Mouse (Mus musculus) induced T-regulatory cell, adult 2 months (primary cell): Measurements from ENCODE around the gene Tmem95.

Experiments used
- DNase-seq: peaks from one replicate; pipeline ENCODE4 v3.0.0-alpha.2; 2012; ENCODE audit warnings: low read depth

Gene Tmem95

DNA sequence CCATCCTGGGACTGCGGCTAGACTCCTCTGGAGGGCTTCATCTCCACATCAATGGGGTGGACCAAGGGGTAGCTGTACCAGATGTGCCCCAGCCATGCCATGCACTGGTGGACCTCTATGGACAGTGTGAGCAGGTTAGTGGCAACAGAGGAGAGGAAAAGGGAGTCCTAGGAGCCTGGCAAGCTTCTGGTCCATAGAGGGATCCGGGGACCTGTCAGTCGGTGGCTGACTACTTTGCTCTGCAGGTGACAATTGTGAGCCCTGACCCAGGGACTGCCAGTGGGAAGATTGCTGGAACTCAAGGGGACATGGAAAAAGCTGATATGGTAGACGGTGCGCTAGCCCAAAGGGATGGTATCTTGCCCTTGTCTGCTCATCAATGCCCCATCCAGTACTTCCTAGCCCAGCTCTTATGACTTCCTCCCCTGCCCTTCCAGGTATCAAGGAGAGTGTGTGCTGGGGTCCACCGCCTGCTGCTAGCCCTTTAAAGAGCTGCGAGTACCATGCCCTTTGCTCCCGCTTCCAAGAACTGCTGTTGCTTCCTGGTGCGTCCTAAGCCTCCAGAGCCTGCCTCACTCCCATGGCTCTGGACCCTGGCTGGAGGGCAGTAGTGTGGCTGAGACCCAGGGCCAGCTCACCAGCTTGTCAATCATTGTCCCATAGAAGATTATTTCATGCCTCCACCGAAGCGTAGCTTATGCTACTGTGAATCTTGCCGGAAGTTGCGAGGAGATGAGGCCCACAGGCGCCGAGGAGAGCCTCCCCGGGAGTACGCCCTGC, 33.2 kb upstream of the Tmem95 start:
- no peak for DNase-seq

DNA sequence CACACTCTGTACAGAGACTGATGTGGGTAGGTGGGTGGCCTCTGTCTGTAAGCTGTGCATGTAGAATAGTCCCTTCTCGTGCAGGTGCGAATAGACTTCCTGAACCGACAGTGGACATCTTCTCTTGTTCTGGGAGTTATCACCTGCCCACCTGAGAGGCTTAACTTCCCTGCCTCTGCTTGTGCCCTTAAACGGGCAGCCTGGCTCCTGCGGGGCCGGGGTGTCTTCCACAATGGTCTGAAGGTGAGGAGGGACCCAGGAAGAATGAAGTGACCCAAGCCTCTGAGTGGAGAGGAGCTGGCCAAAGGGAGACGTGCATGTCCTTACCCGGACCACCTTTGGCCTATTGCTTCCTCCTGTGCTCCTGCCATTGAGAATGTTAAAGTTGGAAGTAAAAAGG, 32.4 kb upstream of the Tmem95 start:
- no peak for DNase-seq

GRCm38 (mm10) chr11:69909174-69909573, 31.4 kb upstream of the Tmem95 start:
- no peak for DNase-seq

DNA sequence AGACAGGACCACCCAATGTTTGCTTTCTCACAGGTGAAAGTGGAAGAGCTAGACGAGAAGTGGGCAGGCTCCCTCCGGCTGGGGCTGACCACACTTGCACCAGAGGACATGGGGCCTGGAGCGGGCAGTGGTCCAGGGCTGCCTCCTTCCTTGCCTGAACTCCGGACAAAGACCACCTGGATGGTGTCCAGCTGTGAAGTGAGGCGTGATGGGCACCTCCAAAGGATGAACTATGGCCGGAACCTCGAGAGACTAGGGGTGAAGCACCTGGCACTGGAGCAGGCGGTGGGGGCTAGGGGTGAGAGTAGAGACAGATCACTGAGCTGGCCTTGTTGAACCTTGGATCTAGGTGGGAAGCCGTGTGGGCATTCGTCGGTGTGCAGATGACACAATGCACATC, 30.8 kb upstream of the Tmem95 start:
- DNase-seq: no peak

GRCm38 (mm10) chr11:69904311-69904710, 26.5 kb upstream of the Tmem95 start:
- DNase-seq: no peak

DNA sequence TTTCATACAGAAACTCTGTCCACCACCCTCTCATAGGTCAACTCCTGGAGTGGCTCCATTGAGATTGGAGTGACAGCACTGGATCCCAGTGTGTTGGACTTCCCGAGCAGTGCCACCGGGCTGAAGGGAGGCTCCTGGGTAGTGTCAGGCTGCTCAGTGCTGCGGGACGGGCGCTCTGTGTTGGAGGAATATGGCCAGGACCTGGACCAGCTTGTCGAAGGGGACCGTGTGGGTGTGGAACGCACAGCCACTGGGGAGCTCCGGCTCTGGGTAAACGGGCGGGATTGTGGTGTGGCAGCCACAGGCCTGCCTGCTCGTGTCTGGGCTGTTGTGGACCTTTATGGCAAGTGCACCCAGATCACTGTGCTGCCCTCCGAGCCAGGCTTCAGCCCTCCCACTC, 25.2 kb upstream of the Tmem95 start:
- DNase-seq: no peak

GRCm38 (mm10) chr11:69901993-69902392, 24.2 kb upstream of the Tmem95 start:
- no peak for DNase-seq

GRCm38 (mm10) chr11:69901406-69901846, 23.6 kb upstream of the Tmem95 start:
- DNase-seq: peak; percentile 94

GRCm38 (mm10) chr11:69900471-69901405, 22.9 kb upstream of the Tmem95 start, which contains the start of the genes 2810408A11Rik and Neurl4:
Gene 2810408A11Rik, minus strand, starts transcription at chr11:69900987.
Gene Neurl4, plus strand, starts transcription at chr11:69901072.
- DNase-seq: peak; percentile 98

GRCm38 (mm10) chr11:69899870-69900269, 22.1 kb upstream of the Tmem95 start:
- DNase-seq: no peak

- DNase-seq: peak; percentile 88
Observed at GRCm38 (mm10) chr11:69895291-69895690, 17.5 kb upstream of the Tmem95 start, which contains the start of gene Acap1. Gene Acap1, minus strand, starts transcription at chr11:69895539.

DNA sequence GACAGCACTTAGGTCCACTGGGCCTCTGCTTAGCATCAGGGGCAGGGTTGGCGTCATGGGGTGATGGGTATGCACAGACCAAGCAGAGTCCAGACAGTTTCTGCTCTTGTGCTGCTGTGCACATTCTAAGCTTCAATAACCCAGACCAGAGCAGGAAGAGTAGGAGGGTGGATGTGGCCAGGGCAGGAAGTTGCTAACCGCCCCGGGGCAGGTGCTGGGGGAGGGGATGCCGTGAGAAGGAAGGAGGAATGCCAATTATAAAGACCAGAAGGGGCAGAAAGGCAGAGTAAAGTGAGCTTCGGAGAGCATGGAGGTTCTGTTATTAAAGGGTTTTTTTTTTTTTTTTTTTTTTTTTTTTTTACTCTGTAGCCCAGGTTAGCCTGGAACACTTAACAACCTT, 16.9 kb upstream of the Tmem95 start:
- DNase-seq: peak; percentile 91

- DNase-seq: no peak
Observed at GRCm38 (mm10) chr11:69891482-69891881, 13.7 kb upstream of the Tmem95 start.

- DNase-seq: peak; percentile 32
Observed at GRCm38 (mm10) chr11:69886907-69887635, 9.3 kb upstream of the Tmem95 start.

- DNase-seq: no peak
Observed at GRCm38 (mm10) chr11:69884663-69885062, 6.8 kb upstream of the Tmem95 start.

DNA sequence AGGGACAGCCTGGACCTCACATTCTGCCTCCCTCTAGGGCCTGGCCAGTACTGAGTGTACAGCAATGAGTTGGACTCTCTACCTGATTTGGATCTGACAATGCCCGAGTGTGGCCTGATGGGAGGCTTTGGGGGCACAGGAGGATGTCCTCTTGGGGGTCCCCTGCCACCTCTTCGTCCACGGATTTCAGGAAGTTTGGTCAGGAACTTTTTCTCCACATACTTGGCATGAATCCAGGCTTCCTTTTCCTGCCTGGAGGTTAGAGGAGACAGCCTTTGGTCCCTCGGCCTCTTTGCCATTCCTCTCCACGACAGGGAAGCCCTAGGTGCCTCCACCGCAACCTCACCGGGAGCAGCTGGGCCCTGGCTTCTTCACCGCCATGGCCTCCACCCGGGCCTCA, 6.4 kb upstream of the Tmem95 start:
- no peak for DNase-seq

- no peak for DNase-seq
Observed at GRCm38 (mm10) chr11:69883527-69884151, 5.8 kb upstream of the Tmem95 start.

DNA sequence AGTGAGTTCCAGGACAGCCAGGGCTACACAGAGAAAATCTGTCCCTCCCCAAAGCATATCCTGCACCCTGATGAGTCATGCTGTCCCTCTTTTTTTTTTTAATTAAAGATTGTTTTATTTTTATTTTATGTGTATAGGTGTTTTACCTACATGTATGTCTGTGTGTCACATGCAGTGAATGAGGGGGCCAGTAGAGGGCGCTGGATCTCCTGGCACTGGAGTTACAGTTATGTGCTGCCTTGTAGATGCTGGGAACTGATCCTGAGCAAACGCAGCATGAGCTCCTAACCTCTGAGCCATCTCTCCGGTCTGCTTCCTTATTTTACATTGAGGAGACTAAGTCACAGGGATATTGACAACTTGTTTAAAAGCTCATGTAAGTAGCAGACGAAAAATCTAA, 5.2 kb upstream of the Tmem95 start:
- peak; percentile 81 for DNase-seq

GRCm38 (mm10) chr11:69881787-69882670, 4.2 kb upstream of the Tmem95 start:
- DNase-seq: peak; percentile 22

DNA sequence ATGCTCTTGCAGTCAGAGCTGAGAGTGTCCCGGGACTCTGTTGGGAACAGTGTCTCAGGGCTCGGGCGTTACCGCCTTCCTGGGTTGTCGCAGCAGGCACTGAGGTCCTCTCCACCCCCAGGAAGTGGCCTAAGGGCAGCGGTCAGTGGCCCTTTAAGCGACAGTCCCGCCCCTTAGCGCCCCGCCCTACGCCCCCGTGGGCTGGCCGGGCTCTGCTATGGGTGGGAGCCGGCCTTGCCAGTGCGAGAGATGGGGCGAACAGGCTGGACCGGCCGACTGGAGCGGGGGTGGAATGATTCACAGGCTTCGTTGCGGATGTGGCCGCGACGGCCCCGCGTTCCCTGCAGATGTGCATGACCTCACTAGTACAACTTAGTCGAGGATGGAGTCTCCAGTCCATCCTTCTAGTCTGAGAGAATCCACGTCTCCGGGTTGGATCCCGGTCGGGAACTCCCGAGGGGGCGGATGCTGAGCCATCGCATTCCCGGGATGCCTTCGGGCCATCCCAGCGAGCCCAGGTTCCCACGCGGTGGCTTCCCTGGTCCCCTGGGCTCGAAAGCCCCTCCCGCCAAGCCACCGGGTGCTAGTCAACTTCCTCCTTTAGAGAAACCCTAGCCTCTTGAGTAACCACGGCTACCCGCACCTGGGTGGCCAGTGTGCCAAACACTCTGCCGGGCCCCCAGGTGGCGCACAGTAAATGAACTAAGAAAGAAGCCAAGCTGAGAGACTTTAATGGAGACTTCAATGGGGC, 3.2 kb upstream of the Tmem95 start, which contains the start of gene Kctd11:
Gene Kctd11 (minus strand): TSS at position 554 of the 751 bp plus-strand sequence.
- DNase-seq: peak; percentile 82
